Mouse (Mus musculus): ENCODE measurements around the gene Inhbe. TPM values are rescaled to one million over a fixed set of nuclear protein-coding genes. Genes with fewer than 3 reads are reported as not detected.
"Not testable (repeated sequence)": the region's sequence is repeated elsewhere in the genome, so short reads cannot be mapped to it uniquely, and the experiment has no call there.

Inhbe gene
- polyA plus RNA-seq, 1 experiment from 2014 or later = not detected

DNA sequence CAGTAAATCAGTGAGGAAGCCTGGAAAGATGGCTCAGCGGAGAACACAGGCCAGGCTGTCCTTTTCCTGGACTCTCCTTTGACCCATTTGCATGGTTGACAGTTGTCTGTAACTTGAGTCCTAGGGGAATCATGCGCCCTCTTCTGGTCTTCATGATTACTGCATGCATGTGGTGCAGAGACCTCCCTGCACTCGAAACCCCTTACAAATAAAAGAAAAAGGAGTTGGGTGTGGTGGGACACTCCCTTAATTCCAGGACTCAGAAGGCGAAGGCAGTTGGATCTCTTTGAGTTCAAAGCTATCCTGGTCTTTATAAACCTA, 41.9 kb downstream of the Inhbe start:
- peaks cover 9% of the 10 kb centered on the region; the same call in 1 of the 2 replicates for H3K36me3 ChIP-seq (ENCODE audit: insufficient read depth, low read length)
- no peaks in the 10 kb centered on the region for H3K27me3 ChIP-seq (replicated peaks; ENCODE audit: insufficient read depth, low read length)
- ATAC-seq (peak; percentile 66), DNase-seq (ENCODE audit: low spot score) (peak; percentile 91)
- WGBS = 2% methylated on average over 4 of the region's 4 CpGs
- H3K9me3 ChIP-seq (ENCODE audit: low read length) = no peaks in the 10 kb centered on the region
- peak overlapping the region; percentile 77; the same call in 1 of the 2 replicates for H3K9ac ChIP-seq (replicated peaks; ENCODE audit: low read depth)
- peak; percentile 44; the same call in 1 of the 2 replicates for TF ChIP-seq EP300 (IDR thresholded peaks at IDR 0.05)
- peak; percentile 92 for TF ChIP-seq CTCF (IDR thresholded peaks at IDR 0.05)
- H3K4me3 ChIP-seq (ENCODE audit: low read depth, low read length) = peak overlapping the region; percentile 80
- peak overlapping the region; percentile 75 for H3K27ac ChIP-seq (ENCODE audit: low read length)
- 0 out of 2 replicates have a peak, but pooled peaks cover 3% of the 10 kb centered on the region for H3K4me1 ChIP-seq (ENCODE audit: insufficient read depth, low read depth, low read length)
- peak overlapping the region; percentile 78 for H3K4me2 ChIP-seq (replicated peaks; ENCODE audit: low read depth, low read length)

DNA sequence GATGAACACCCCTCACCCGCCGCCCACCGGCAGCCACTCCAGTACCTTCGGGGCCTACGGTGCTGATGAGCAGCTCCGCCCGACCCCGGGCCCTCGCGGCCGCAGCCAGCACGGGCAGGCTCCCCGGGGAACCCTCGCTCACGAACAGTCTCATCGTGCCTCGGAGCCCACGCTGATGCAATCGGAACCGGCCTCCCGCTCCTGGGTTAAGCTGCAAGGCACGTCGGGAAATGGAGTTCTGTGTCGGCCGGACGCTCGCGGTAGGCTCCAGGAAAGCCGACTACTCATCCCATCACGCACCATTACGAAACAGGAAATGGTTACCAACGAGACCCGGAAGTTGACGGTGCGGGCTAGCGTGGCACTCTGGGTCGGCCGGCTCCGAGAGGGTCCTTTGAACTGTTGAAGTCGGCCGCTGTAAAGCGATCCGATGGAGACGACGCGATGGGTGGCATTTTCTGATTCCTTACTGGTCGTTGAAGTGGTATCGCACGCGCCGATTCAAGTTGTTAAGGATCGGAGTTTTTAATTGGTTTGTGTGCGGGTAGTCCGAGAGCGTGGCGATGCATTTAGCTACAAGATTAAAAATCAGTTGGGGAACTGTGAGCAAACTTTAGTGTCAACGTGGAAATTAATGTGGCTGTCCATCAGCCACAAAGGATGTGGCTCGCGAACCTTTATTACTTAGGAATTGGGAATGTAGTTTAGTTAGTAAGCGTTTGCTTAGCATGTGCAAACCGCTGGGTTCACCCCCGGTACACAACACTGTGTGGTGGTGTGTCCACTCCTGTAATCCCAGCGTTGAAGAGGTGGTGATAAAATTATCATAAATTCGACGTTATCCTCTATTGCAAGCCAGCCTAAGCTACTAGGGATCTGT, 42.5 kb downstream of the Inhbe start, which contains the start of gene Mars:
Gene Mars, minus strand, starts transcription at position 311 of the 880 bp plus-strand sequence.
- 1% methylated on average over 65 of the region's 65 CpGs for WGBS
- peak; percentile 99 for DNase-seq (ENCODE audit: low spot score)

DNA sequence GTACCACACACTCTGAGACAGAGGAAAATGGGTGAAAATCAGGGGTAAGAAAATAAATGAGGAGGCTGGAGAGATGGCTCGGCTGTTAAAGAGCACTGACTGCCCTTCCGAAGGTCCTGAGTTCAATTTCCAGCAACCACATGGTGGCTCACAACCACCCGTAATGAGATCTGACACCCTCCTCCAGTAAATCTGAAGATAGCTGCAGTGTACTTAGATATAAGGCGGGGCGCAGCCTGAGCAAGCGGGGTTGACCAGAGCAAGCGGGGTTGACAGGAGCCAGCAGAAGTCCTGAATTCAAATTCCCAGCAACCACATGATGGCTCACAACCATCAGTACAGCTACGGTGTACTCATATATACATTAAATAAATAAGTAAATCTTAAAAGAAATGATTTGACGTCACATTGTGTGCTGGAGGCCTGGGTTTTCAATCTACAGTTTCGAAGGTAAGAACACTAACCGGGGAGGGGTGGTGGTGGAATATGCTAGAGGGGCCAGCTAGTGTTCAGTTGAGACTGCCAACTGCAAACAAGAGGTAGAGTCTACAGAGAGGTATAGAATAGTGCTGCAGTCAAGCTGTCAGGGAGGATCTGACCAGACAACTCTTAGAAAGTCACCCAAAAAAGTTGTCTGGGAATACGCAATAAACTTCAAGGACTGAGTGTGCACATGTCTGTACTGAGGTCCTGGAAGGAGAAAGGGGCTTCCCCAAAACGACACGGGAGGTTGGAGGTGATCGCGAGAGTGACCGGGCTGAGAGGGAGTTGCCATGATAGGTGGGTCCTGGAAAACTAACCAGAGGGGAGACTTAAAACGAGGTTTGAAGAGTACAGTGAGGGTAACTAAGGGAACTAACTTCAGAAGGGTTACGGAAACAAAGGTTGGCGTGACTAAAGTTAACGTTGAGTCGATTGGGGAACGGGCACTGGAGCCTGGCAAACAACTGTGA, 43.4 kb downstream of the Inhbe start:
- H3K4me3 ChIP-seq (ENCODE audit: low read depth, low read length) = peak overlapping the region; percentile 80
- peak overlapping the region; percentile 78 for H3K4me2 ChIP-seq (replicated peaks; ENCODE audit: low read depth, low read length)
- ATAC-seq (peak; percentile 67), DNase-seq (ENCODE audit: low spot score) (peak; percentile 89)
- WGBS = 30% methylated on average over 23 of the region's 23 CpGs
- TF ChIP-seq EP300 (IDR thresholded peaks at IDR 0.05) (no peak), CTCF (IDR thresholded peaks at IDR 0.05) (no peak)
- peaks cover 13% of the 10 kb centered on the region; the same call in 1 of the 2 replicates for H3K36me3 ChIP-seq (ENCODE audit: insufficient read depth, low read length)
- peak overlapping the region; percentile 77 for H3K9ac ChIP-seq (replicated peaks; ENCODE audit: low read depth)
- H3K9me3 ChIP-seq (ENCODE audit: low read length) = no peaks in the 10 kb centered on the region
- peak overlapping the region; percentile 75 for H3K27ac ChIP-seq (ENCODE audit: low read length)
- H3K4me1 ChIP-seq (ENCODE audit: insufficient read depth, low read depth, low read length) = 0 out of 2 replicates have a peak, but pooled peaks cover 3% of the 10 kb centered on the region
- no peaks in the 10 kb centered on the region for H3K27me3 ChIP-seq (replicated peaks; ENCODE audit: insufficient read depth, low read length)

More for the DNA sequence above, 42.5 kb downstream of the Inhbe start, which contains the start of gene Mars:
- ATAC-seq = peak; percentile 98
- H3K9ac ChIP-seq (replicated peaks; ENCODE audit: low read depth) = peak within 1 kb of the TSS; percentile 77
- no peaks in the 10 kb centered on the region for H3K9me3 ChIP-seq (ENCODE audit: low read length)
- peak within 1 kb of the TSS; percentile 75 for H3K27ac ChIP-seq (ENCODE audit: low read length)
- no peak for TF ChIP-seq CTCF (IDR thresholded peaks at IDR 0.05)
- TF ChIP-seq EP300 (IDR thresholded peaks at IDR 0.05) = 0 out of 2 replicates have a peak, but pooled peaks have one; percentile 2
- H3K36me3 ChIP-seq (ENCODE audit: insufficient read depth, low read length) = peaks cover 10% of the 10 kb centered on the region; the same call in 1 of the 2 replicates
- peak within 1 kb of the TSS; percentile 78 for H3K4me2 ChIP-seq (replicated peaks; ENCODE audit: low read depth, low read length)
- peak within 1 kb of the TSS; percentile 80 for H3K4me3 ChIP-seq (ENCODE audit: low read depth, low read length)
- H3K4me1 ChIP-seq (ENCODE audit: insufficient read depth, low read depth, low read length) = 0 out of 2 replicates have a peak, but pooled peaks cover 3% of the 10 kb centered on the region
- H3K27me3 ChIP-seq (replicated peaks; ENCODE audit: insufficient read depth, low read length) = no peaks in the 10 kb centered on the region

DNA sequence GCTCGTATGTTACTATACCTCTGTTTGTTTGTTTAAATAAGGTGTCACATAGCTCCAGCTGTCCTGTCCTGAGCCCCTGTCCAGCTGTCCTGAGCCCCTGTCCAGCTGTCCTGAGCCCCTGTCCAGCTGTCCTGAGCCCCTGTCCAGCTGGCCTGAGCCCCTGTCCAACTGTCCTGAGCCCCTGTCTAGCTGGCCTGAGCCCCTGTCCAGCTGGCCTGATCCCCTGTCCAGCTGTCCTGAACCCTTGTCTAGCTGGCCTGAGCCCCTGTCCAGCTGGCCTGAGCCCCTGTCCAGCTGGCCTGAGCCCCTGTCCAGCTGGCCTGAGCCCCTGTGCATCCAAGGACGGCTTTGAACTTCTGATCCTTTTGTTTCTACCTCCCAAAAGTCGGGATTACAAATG, 45.0 kb downstream of the Inhbe start:
- ATAC-seq; H3K27me3 ChIP-seq (replicated peaks; ENCODE audit: insufficient read depth, low read length); H3K9me3 ChIP-seq (ENCODE audit: low read length); H3K27ac ChIP-seq (ENCODE audit: low read length); H3K4me3 ChIP-seq (ENCODE audit: low read depth, low read length); H3K4me1 ChIP-seq (ENCODE audit: insufficient read depth, low read depth, low read length); H3K4me2 ChIP-seq (replicated peaks; ENCODE audit: low read depth, low read length); DNase-seq (ENCODE audit: low spot score); H3K9ac ChIP-seq (replicated peaks; ENCODE audit: low read depth): not testable (repeated sequence)
- H3K36me3 ChIP-seq (ENCODE audit: insufficient read depth, low read length) = peaks cover 22% of the 10 kb centered on the region; the same call in 1 of the 2 replicates
- WGBS = 82% methylated on average over 3 of the region's 3 CpGs

DNA sequence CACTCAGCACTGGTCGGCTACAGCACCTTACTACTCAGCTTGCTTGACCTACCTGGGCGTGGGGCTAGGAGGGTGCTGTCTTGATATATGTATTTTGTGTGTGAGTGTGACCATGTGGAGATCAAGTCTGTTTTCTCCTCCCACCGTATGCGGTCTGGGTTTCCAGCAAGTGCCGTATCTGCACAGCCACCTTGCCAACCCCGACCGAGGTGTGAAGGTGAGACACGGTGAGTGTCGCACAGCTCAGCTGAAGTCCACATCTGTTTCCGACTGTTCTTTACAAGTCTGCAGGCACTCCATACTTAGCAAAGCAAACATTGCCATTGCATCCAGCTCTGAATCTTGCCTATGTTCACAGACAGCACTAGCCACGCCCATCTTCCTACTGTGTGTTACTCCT, 51.1 kb downstream of the Inhbe start:
- WGBS = 88% methylated on average over 11 of the region's 11 CpGs
- TF ChIP-seq EP300 (IDR thresholded peaks at IDR 0.05) (no peak), CTCF (IDR thresholded peaks at IDR 0.05) (no peak)
- no peak for ATAC-seq
- Histone ChIP-seq H3K36me3 (ENCODE audit: insufficient read depth, low read length) (peaks cover 49% of the 10 kb centered on the region), H3K4me1 (ENCODE audit: insufficient read depth, low read depth, low read length) (no peaks in the 10 kb centered on the region), H3K27me3 (replicated peaks; ENCODE audit: insufficient read depth, low read length) (no peaks in the 10 kb centered on the region), H3K27ac (ENCODE audit: low read length) (no peak overlapping the region), H3K9me3 (ENCODE audit: low read length) (no peaks in the 10 kb centered on the region), H3K4me2 (replicated peaks; ENCODE audit: low read depth, low read length) (no peak overlapping the region), H3K4me3 (ENCODE audit: low read depth, low read length) (no peak overlapping the region), H3K9ac (replicated peaks; ENCODE audit: low read depth) (no peak overlapping the region)
- DNase-seq (ENCODE audit: low spot score) = no peak
